Mouse (Mus musculus) forebrain, embryonic 16.5 days (tissue): ENCODE results near the gene Kyat1. TPM values are rescaled to one million over a fixed set of nuclear protein-coding genes. Genes with fewer than 3 reads are reported as not detected.

ENCODE experiments used
- ATAC-seq: fragments of 200-750 bp; cut with Nextera tagmentation; 2 replicates; pipeline ENCODE4 v1.8.0; 2017; ENCODE audit warnings: mild to moderate bottlenecking, moderate library complexity
- H3K27ac ChIP-seq: fragments of 300-500 bp; sonication (generic); 2 replicates; pipeline ENCODE4 v1.5.1; 2014; ENCODE audit warnings: low read length, control low read depth
- H3K27me3 ChIP-seq: fragments of 300-500 bp; sonication (generic); replicated peaks from 2 replicates; pipeline ENCODE4 v1.6.1; 2014; ENCODE audit warnings: low read length; ENCODE audit not compliant: control insufficient read depth, insufficient read depth
- H3K36me3 ChIP-seq: fragments of 300-500 bp; sonication (generic); 2 replicates; pipeline ENCODE4 v1.6.1; 2014; ENCODE audit not compliant: control insufficient read depth, insufficient read depth
- H3K4me1 ChIP-seq: fragments of 300-500 bp; sonication (generic); replicated peaks from 2 replicates; pipeline ENCODE4 v1.6.1; 2014; ENCODE audit warnings: low read length; ENCODE audit not compliant: control insufficient read depth, insufficient read depth
- H3K4me2 ChIP-seq: fragments of 300-500 bp; sonication (generic); 2 replicates; pipeline ENCODE4 v1.6.1; 2014; ENCODE audit warnings: mild to moderate bottlenecking, low read length, control low read depth
- H3K4me3 ChIP-seq: fragments of 300-500 bp; sonication (generic); replicated peaks from 2 replicates; pipeline ENCODE4 v1.5.1; 2014; ENCODE audit warnings: mild to moderate bottlenecking, low read length, control low read depth
- H3K9ac ChIP-seq: fragments of 300-500 bp; sonication (generic); replicated peaks from 2 replicates; pipeline ENCODE4 v1.6.1; 2014; ENCODE audit warnings: low read depth, low read length, control low read depth
- H3K9me3 ChIP-seq: fragments of 300-500 bp; sonication (generic); 2 replicates; pipeline ENCODE4 v1.6.1; 2016; ENCODE audit warnings: low read length; ENCODE audit not compliant: control insufficient read depth
- WGBS: fragments of 180-500 bp; shearing (Covaris S2); extraction: QIAGEN DNeasy Blood & Tissue Kit; methylation state at CpG from one replicate; pipeline ENCODE4 v1.1.7; 2014; 5-methylcytosine and 5-hydroxymethylcytosine counted together
- polyA plus RNA-seq: library from polyadenylated mRNA; unstranded; fragments of >200 nt; fragmentation: Nextera tagmentation; extraction: Ambion mirVana; gene quantifications from 2 replicates; pipeline ENCODE4 v1.2.1, GENCODE M21; 2015

The Kyat1 gene
- polyA plus RNA-seq, 1 experiment from 2014 or later = 16.3 TPM

DNA sequence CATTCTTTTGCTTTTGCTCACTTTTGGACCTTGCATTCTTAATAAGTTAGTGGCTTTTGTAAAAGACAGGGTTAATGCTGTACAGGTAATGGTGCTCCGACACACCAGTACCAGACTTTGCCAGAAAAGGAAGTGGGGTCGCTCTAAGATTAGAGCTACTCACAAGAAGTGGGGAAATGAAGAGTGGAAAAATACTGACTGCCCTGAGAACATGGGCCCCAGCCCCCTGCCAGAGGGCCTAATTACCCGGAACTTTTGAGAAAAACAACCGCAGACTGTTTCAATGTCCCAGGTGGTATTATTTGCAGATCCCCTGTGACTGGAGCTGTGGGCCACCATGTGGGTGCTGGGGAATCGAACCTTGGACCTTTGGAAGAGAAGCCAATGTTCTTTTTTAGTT, 29.9 kb upstream of the Kyat1 start:
- Histone ChIP-seq H3K4me3 (no peak overlapping the region), H3K4me2 (no peak overlapping the region), H3K9me3 (no peaks in the 10 kb centered on the region), H3K36me3 (peaks cover 3% of the 10 kb centered on the region; the same call in 1 of the 2 replicates), H3K27me3 (no peaks in the 10 kb centered on the region), H3K27ac (no peak overlapping the region), H3K4me1 (peaks cover 26% of the 10 kb centered on the region), H3K9ac (no peak overlapping the region)
- no peak for ATAC-seq
- 84% methylated on average over 5 of the region's 5 CpGs for WGBS

GRCm38 (mm10) chr2:30216293-30216692, 10.6 kb upstream of the Kyat1 start:
- Histone ChIP-seq H3K27me3 (no peaks in the 10 kb centered on the region), H3K27ac (no peak overlapping the region), H3K4me1 (no peaks in the 10 kb centered on the region), H3K4me2 (no peak overlapping the region), H3K36me3 (no peaks in the 10 kb centered on the region), H3K9me3 (no peaks in the 10 kb centered on the region), H3K9ac (no peak overlapping the region), H3K4me3 (no peak overlapping the region)
- no peak for ATAC-seq
- WGBS = 92% methylated on average over 5 of the region's 5 CpGs

DNA sequence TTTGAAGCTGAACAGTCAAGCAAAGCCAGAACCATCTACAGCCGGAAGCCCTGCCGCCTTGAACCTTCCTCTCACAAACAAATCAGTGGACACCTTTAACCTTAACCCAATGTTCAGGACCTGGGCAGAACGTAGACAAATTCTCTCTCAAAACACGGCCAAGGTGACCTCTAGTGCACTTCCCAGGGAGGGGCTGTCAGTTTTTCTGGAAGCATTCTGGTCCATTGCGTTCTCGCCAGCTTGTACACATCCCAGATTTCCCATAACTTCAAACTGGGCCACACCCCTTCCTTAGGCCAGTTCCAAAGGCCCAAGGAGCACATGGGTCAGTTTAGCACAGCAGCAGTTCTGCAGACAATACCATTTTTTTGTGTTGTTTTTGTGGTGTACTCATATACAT, 9.8 kb upstream of the Kyat1 start:
- WGBS = 87% methylated on average over 6 of the region's 6 CpGs
- no peak overlapping the region for H3K9ac ChIP-seq
- no peaks in the 10 kb centered on the region for H3K36me3 ChIP-seq
- no peak overlapping the region for H3K4me3 ChIP-seq
- no peak for ATAC-seq
- no peaks in the 10 kb centered on the region for H3K27me3 ChIP-seq
- H3K4me2 ChIP-seq = no peak overlapping the region
- no peaks in the 10 kb centered on the region for H3K4me1 ChIP-seq
- no peaks in the 10 kb centered on the region for H3K9me3 ChIP-seq
- no peak overlapping the region for H3K27ac ChIP-seq

DNA sequence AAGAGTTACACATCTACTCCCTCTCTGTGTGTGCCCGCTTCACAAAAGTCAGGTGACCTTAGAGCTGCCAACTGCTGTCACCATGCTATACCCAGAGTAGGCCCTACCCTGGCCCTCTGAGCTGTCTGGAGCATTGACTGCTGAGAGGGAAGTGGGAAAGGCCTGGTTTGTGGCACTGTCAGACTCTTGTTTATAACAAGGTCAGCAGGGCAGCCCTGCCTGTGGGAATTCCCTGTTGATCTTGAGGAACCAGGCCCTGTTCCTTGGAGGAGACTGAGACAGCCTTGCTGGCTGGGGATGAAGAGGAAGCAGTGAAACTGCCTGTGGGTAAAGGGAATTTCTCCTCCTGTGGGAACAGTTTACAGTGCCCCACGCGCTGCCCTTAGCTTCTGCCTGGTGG, 9.1 kb upstream of the Kyat1 start:
- Histone ChIP-seq H3K9ac (no peak overlapping the region), H3K9me3 (no peaks in the 10 kb centered on the region), H3K36me3 (no peaks in the 10 kb centered on the region), H3K27me3 (no peaks in the 10 kb centered on the region), H3K4me3 (no peak overlapping the region), H3K27ac (no peak overlapping the region), H3K4me2 (no peak overlapping the region), H3K4me1 (no peaks in the 10 kb centered on the region)
- ATAC-seq = no peak
- WGBS = 90% methylated on average over 3 of the region's 3 CpGs

GRCm38 (mm10) chr2:30212951-30213350, 7.3 kb upstream of the Kyat1 start:
- 78% methylated on average over 1 of the region's 1 CpGs for WGBS
- Histone ChIP-seq H3K9me3 (no peaks in the 10 kb centered on the region), H3K4me3 (no peak overlapping the region), H3K36me3 (no peaks in the 10 kb centered on the region), H3K9ac (no peak overlapping the region), H3K4me2 (no peak overlapping the region), H3K4me1 (no peaks in the 10 kb centered on the region), H3K27me3 (no peaks in the 10 kb centered on the region), H3K27ac (no peak overlapping the region)
- no peak for ATAC-seq

DNA sequence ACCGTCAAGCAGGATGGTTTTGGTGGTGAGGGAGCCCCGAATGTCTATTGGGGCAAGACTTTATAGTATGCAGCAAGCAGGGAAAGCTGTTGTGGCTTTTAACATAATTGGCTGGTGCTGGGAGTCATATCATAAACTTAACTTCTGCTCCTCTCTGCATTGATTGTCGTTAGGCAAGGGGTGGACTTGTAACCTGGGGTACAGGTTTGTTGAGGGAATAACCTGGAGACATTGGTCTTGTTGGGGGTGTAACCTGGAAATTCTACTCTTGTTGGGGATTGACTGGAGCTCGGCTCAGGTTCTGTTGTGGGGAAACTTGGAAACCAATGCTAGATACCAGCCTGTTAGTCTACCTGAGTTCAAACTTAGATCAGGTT, 6.5 kb upstream of the Kyat1 start:
- Histone ChIP-seq H3K4me2 (no peak overlapping the region), H3K4me1 (no peaks in the 10 kb centered on the region), H3K9ac (no peak overlapping the region), H3K9me3 (no peaks in the 10 kb centered on the region), H3K27ac (no peak overlapping the region), H3K36me3 (no peaks in the 10 kb centered on the region), H3K4me3 (no peak overlapping the region), H3K27me3 (no peaks in the 10 kb centered on the region)
- ATAC-seq = no peak
- 74% methylated on average over 4 of the region's 4 CpGs for WGBS

DNA sequence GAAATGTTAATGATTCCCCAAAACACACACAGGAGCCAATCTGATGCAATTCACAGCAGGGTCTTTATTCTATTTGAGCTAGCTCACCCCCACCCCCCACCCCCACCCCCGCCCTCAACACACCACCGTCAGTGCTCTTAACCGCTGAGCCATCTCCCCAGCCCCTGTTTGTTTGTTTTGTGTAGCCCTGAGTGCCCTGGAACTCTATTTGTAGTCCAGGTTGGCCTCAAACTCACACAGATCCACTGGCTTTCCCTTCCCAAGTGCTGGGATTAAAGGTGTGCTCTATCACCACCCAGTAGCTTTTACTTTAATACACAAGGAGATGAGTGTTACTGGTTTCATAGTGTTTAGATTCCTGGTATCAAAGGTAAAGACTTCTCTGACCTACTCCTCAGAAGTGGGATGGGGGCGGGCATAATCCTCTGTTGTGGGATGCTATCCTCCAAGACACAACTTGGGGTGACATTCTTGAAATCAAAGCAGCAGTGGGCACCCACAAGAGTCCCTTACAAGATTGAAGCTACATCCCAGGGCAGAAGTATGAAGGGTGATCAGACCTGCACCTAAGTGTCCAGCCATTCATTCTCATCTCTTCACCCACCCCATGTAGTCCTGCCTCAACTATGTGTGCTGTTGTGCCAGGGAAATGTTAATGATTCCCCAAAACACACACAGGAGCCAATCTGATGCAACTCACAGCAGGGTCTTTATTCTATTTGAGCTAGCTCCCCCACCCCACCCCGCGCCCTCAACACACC, 5.9 kb upstream of the Kyat1 start:
- no peak overlapping the region for H3K4me2 ChIP-seq
- no peaks in the 10 kb centered on the region; the same call in 1 of the 2 replicates for H3K4me1 ChIP-seq
- H3K27me3 ChIP-seq = no peaks in the 10 kb centered on the region
- H3K36me3 ChIP-seq = no peaks in the 10 kb centered on the region
- no peak overlapping the region for H3K4me3 ChIP-seq
- no peaks in the 10 kb centered on the region for H3K9me3 ChIP-seq
- H3K9ac ChIP-seq = no peak overlapping the region
- no peak for ATAC-seq
- no peak overlapping the region for H3K27ac ChIP-seq
- 76% methylated on average over 6 of the region's 6 CpGs for WGBS

DNA sequence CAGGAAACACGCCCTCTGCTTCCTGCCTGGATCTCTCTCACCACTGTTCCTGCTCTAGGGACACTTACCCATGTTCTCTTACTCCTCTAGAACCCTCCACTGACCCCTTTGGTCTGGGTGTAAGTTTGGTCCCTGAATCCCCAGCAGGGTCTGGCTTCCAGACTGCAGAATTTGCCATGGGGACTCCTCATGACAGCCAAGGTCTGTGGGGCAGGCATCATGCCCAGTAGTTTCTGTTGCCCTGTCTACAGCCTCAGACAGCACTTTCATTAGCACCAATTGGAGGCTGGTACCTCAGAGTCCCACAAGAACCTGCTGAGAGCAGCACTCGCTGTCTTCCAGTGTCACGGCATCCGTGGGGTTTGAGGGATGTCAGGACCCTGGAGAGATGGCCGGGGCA, 2.2 kb upstream of the Kyat1 start:
- H3K27me3 ChIP-seq = no peaks in the 10 kb centered on the region
- no peak overlapping the region for H3K9ac ChIP-seq
- no peaks in the 10 kb centered on the region for H3K36me3 ChIP-seq
- H3K4me1 ChIP-seq = peaks cover 12% of the 10 kb centered on the region
- WGBS = 76% methylated on average over 5 of the region's 5 CpGs
- H3K9me3 ChIP-seq = no peaks in the 10 kb centered on the region
- no peak overlapping the region for H3K27ac ChIP-seq
- no peak overlapping the region for H3K4me2 ChIP-seq
- no peak overlapping the region for H3K4me3 ChIP-seq
- ATAC-seq = no peak

GRCm38 (mm10) chr2:30207401-30207800, 1.8 kb upstream of the Kyat1 start:
- 82% methylated on average over 4 of the region's 4 CpGs for WGBS
- Histone ChIP-seq H3K4me2 (no peak overlapping the region), H3K4me3 (no peak overlapping the region), H3K27me3 (no peaks in the 10 kb centered on the region), H3K9me3 (no peaks in the 10 kb centered on the region), H3K4me1 (peaks cover 12% of the 10 kb centered on the region), H3K27ac (no peak overlapping the region), H3K9ac (no peak overlapping the region), H3K36me3 (no peaks in the 10 kb centered on the region)
- no peak for ATAC-seq

DNA sequence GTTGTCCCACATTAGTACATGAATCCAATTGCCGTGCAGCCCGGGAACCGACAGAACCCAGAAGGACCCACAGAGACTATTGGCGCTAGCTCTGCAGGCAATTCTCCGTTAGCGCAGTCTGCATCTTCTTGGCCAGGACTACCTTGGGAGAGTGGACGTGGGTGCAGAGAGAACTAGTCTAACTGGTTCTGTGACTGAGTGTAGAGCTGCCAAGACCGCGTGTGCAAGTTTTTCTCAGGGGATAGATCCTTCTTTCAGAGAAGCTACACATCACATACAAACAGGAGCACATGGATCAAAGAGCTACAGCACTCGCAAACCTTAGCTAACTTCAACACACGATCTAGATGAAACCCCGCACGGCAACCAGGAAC, 405 bp downstream of the Kyat1 start:
- ATAC-seq = no peak; the same call in none of the 2 replicates
- WGBS = 1% methylated on average over 13 of the region's 13 CpGs
- Histone ChIP-seq H3K36me3 (no peaks in the 10 kb centered on the region), H3K4me2 (peak overlapping the region; percentile 76), H3K27ac (peak overlapping the region; percentile 76), H3K4me1 (peaks cover 12% of the 10 kb centered on the region), H3K9me3 (no peaks in the 10 kb centered on the region), H3K27me3 (no peaks in the 10 kb centered on the region), H3K4me3 (peak overlapping the region; percentile 82), H3K9ac (peak overlapping the region; percentile 71)
